Mouse (Mus musculus) neural tube, embryonic 14.5 days (tissue): ENCODE measurements at regions not wholly inside any gene's neighbourhood (a gene's known extent, or its start where the extent isn't known, plus 50 kb on each side); places are given as distances from the start of the nearest gene placed in this dataset.

Experiments
- ATAC-seq: fragments of 200-750 bp; cut with Nextera tagmentation; 2 replicates; pipeline ENCODE4 v1.8.0; 2017; ENCODE audit warnings: low read depth, mild to moderate bottlenecking, moderate TSS enrichment, moderate library complexity
- H3K27ac ChIP-seq: fragments of 300-500 bp; sonication (generic); 2 replicates; pipeline ENCODE4 v1.5.1; 2014; ENCODE audit warnings: low read depth, mild to moderate bottlenecking, control low read depth, low read length, moderate library complexity, mixed read lengths
- H3K27me3 ChIP-seq: fragments of 300-500 bp; sonication (generic); 2 replicates; pipeline ENCODE4 v1.6.1; 2014; ENCODE audit warnings: low read length; ENCODE audit not compliant: control insufficient read depth, insufficient read depth
- H3K36me3 ChIP-seq: fragments of 300-500 bp; sonication (generic); 2 replicates; pipeline ENCODE4 v1.6.1; 2014; ENCODE audit warnings: low read length, mixed read lengths; ENCODE audit not compliant: control insufficient read depth, insufficient read depth
- H3K4me1 ChIP-seq: fragments of 300-500 bp; sonication (generic); 2 replicates; pipeline ENCODE4 v1.6.1; 2014; ENCODE audit warnings: low read length; ENCODE audit not compliant: control insufficient read depth, insufficient read depth
- H3K4me2 ChIP-seq: fragments of 300-500 bp; sonication (generic); 2 replicates; pipeline ENCODE4 v1.6.1; 2014; ENCODE audit warnings: mild to moderate bottlenecking, low read depth, low read length, control low read depth
- H3K4me3 ChIP-seq: fragments of 300-500 bp; sonication (generic); 2 replicates; pipeline ENCODE4 v1.5.1; 2014; ENCODE audit warnings: low read depth, low read length, control low read depth, mixed read lengths
- H3K9ac ChIP-seq: fragments of 300-500 bp; sonication (generic); replicated peaks from 2 replicates; pipeline ENCODE4 v1.6.1; 2014; ENCODE audit warnings: low read depth, mild to moderate bottlenecking, control low read depth, low read length, mixed read lengths
- H3K9me3 ChIP-seq: fragments of 300-500 bp; sonication (generic); 2 replicates; pipeline ENCODE4 v1.6.1; 2016; ENCODE audit warnings: low read length; ENCODE audit not compliant: control insufficient read depth
- WGBS: fragments of 180-500 bp; shearing (Covaris S2); extraction: QIAGEN DNeasy Blood & Tissue Kit; methylation state at CpG from one replicate; pipeline ENCODE4 v1.1.7; 2014; 5-methylcytosine and 5-hydroxymethylcytosine counted together

GRCm38 (mm10) chr9:87784872-87785271 is 53.8 kb upstream of the Tbx18 start:
- Histone ChIP-seq H3K4me1 (no peaks in the 10 kb centered on the region), H3K4me3 (no peak overlapping the region), H3K9me3 (no peaks in the 10 kb centered on the region), H3K27me3 (no peaks in the 10 kb centered on the region), H3K27ac (no peak overlapping the region), H3K9ac (no peak overlapping the region), H3K36me3 (no peaks in the 10 kb centered on the region), H3K4me2 (no peak overlapping the region)
- 65% methylated on average over 1 of the region's 1 CpGs for WGBS
- ATAC-seq = no peak

GRCm38 (mm10) chr9:87811746-87812145 is 80.7 kb upstream of the Tbx18 start:
- H3K9ac ChIP-seq = no peak overlapping the region
- H3K36me3 ChIP-seq = no peaks in the 10 kb centered on the region
- ATAC-seq = no peak
- WGBS = 81% methylated on average over 2 of the region's 2 CpGs
- no peak overlapping the region for H3K27ac ChIP-seq
- no peaks in the 10 kb centered on the region for H3K27me3 ChIP-seq
- H3K4me2 ChIP-seq = no peak overlapping the region
- H3K9me3 ChIP-seq = no peaks in the 10 kb centered on the region
- H3K4me3 ChIP-seq = no peak overlapping the region
- H3K4me1 ChIP-seq = no peaks in the 10 kb centered on the region

- H3K27me3 ChIP-seq = no peaks in the 10 kb centered on the region
- no peak overlapping the region for H3K27ac ChIP-seq
- WGBS = 92% methylated on average over 5 of the region's 5 CpGs
- no peaks in the 10 kb centered on the region for H3K9me3 ChIP-seq
- ATAC-seq = no peak
- no peaks in the 10 kb centered on the region for H3K4me1 ChIP-seq
- H3K4me3 ChIP-seq = no peak overlapping the region
- H3K9ac ChIP-seq = no peak overlapping the region
- no peak overlapping the region for H3K4me2 ChIP-seq
- H3K36me3 ChIP-seq = no peaks in the 10 kb centered on the region
These were observed 91.2 kb upstream of the Tbx18 start for GRCm38 (mm10) chr9:87822276-87822675.

GRCm38 (mm10) chr9:87824691-87825230 is 93.7 kb upstream of the Tbx18 start:
- Histone ChIP-seq H3K36me3 (no peaks in the 10 kb centered on the region), H3K4me3 (no peak overlapping the region), H3K27me3 (no peaks in the 10 kb centered on the region), H3K9me3 (no peaks in the 10 kb centered on the region), H3K9ac (no peak overlapping the region), H3K4me1 (no peaks in the 10 kb centered on the region), H3K4me2 (no peak overlapping the region), H3K27ac (no peak overlapping the region)
- ATAC-seq = no peak
- 83% methylated on average over 8 of the region's 8 CpGs for WGBS

GRCm38 (mm10) chr9:87843898-87844297 is 112.8 kb upstream of the Tbx18 start:
- no peaks in the 10 kb centered on the region for H3K4me1 ChIP-seq

GRCm38 (mm10) chr9:87844453-87844852 is 113.4 kb upstream of the Tbx18 start:
- Histone ChIP-seq H3K27me3 (no peaks in the 10 kb centered on the region), H3K9ac (no peak overlapping the region), H3K4me3 (no peak overlapping the region), H3K4me2 (no peak overlapping the region), H3K4me1 (no peaks in the 10 kb centered on the region), H3K9me3 (no peaks in the 10 kb centered on the region), H3K36me3 (no peaks in the 10 kb centered on the region), H3K27ac (no peak overlapping the region)
- no peak for ATAC-seq
- WGBS = 88% methylated on average over 2 of the region's 2 CpGs

More at GRCm38 (mm10) chr9:87843898-87844297, 112.8 kb upstream of the Tbx18 start:
- H3K4me2 ChIP-seq = no peak overlapping the region
- H3K9me3 ChIP-seq = no peaks in the 10 kb centered on the region
- WGBS = 69% methylated on average over 6 of the region's 6 CpGs
- H3K36me3 ChIP-seq = no peaks in the 10 kb centered on the region
- no peak for ATAC-seq
- no peak overlapping the region for H3K27ac ChIP-seq
- H3K4me3 ChIP-seq = no peak overlapping the region
- no peaks in the 10 kb centered on the region for H3K27me3 ChIP-seq
- H3K9ac ChIP-seq = no peak overlapping the region

GRCm38 (mm10) chr9:87848882-87849281 is 117.8 kb upstream of the Tbx18 start:
- Histone ChIP-seq H3K36me3 (no peaks in the 10 kb centered on the region), H3K27me3 (no peaks in the 10 kb centered on the region), H3K4me3 (no peak overlapping the region), H3K4me2 (no peak overlapping the region), H3K4me1 (no peaks in the 10 kb centered on the region), H3K9me3 (no peaks in the 10 kb centered on the region), H3K27ac (no peak overlapping the region), H3K9ac (no peak overlapping the region)
- 87% methylated on average over 5 of the region's 5 CpGs for WGBS
- no peak for ATAC-seq

GRCm38 (mm10) chr9:87850133-87850532 is 119.1 kb upstream of the Tbx18 start:
- no peak overlapping the region for H3K9ac ChIP-seq
- H3K9me3 ChIP-seq = no peaks in the 10 kb centered on the region
- 94% methylated on average over 1 of the region's 1 CpGs for WGBS
- H3K36me3 ChIP-seq = no peaks in the 10 kb centered on the region
- no peak overlapping the region for H3K4me3 ChIP-seq
- H3K27me3 ChIP-seq = no peaks in the 10 kb centered on the region
- H3K27ac ChIP-seq = no peak overlapping the region
- H3K4me2 ChIP-seq = no peak overlapping the region
- no peaks in the 10 kb centered on the region for H3K4me1 ChIP-seq
- no peak for ATAC-seq

- WGBS = 55% methylated on average over 1 of the region's 1 CpGs
- ATAC-seq = no peak
- H3K4me1 ChIP-seq = no peaks in the 10 kb centered on the region
- H3K9ac ChIP-seq = no peak overlapping the region
- H3K36me3 ChIP-seq = no peaks in the 10 kb centered on the region
- H3K27ac ChIP-seq = no peak overlapping the region
- H3K27me3 ChIP-seq = no peaks in the 10 kb centered on the region
- no peak overlapping the region for H3K4me2 ChIP-seq
- H3K9me3 ChIP-seq = no peaks in the 10 kb centered on the region
- H3K4me3 ChIP-seq = no peak overlapping the region
These were observed 130.5 kb upstream of the Tbx18 start for GRCm38 (mm10) chr9:87861588-87861987.
